Mouse (Mus musculus) layer of hippocampus, postnatal 25 days (tissue): ENCODE measurements at regions not wholly inside any gene's neighbourhood (a gene's known extent, or its start where the extent isn't known, plus 50 kb on each side); places are given as distances from the start of the nearest gene placed in this dataset.

Experiments
- DNase-seq, 2 experiments: peaks; one replicate each; pipeline ENCODE4 v3.0.0; 2022; ENCODE audit warnings: mixed read lengths in 2 of 2, low spot score in 1 of 2; ENCODE audit errors: extremely low spot score in 1 of 2

- no peak for DNase-seq
Measured at GRCm38 (mm10) chrX:108608446-108608845, 56.2 kb downstream of the Gm379 start.

GRCm38 (mm10) chrX:108599906-108600468 is 64.7 kb downstream of the Gm379 start:
- DNase-seq = no peak

- no peak for DNase-seq
Measured at GRCm38 (mm10) chrX:108561977-108562376, 102.7 kb downstream of the Gm379 start.

- no peak for DNase-seq
Measured at GRCm38 (mm10) chrX:108543149-108543548, 121.5 kb downstream of the Gm379 start.

- DNase-seq = no peak
Measured at GRCm38 (mm10) chrX:108541410-108541809, 123.3 kb downstream of the Gm379 start.

- DNase-seq = peak in 1 of 2 experiments; percentile 58
Measured at GRCm38 (mm10) chrX:108536995-108537394, 127.7 kb downstream of the Gm379 start.
